Mouse (Mus musculus) limb, embryonic 11.5 days (tissue): ENCODE measurements around the gene Donson. TPM values are rescaled to one million over a fixed set of nuclear protein-coding genes. Genes with fewer than 3 reads are reported as not detected.

Experiments used
- ATAC-seq: fragments of 200-750 bp; cut with Nextera tagmentation; 2 replicates; pipeline ENCODE4 v1.8.0; 2017; ENCODE audit warnings: low read depth; ENCODE audit not compliant: insufficient number of reproducible peaks, low FRiP score, low TSS enrichment
- DNase-seq: peaks from one replicate; pipeline ENCODE4 v3.0.0-alpha.2; 2015; ENCODE audit warnings: low spot score
- H3K27ac ChIP-seq: fragments of 300-500 bp; sonication (generic); replicated peaks from 2 replicates; pipeline ENCODE4 v1.5.1; 2014; ENCODE audit warnings: low read depth, mild to moderate bottlenecking, low read length
- H3K27me3 ChIP-seq: fragments of 300-500 bp; sonication (generic); 2 replicates; pipeline ENCODE4 v1.6.1; 2014; ENCODE audit warnings: mild to moderate bottlenecking, low read length, mixed read lengths; ENCODE audit not compliant: control insufficient read depth, insufficient read depth
- H3K36me3 ChIP-seq: fragments of 300-500 bp; sonication (generic); 2 replicates; pipeline ENCODE4 v1.6.1; 2014; ENCODE audit warnings: mild to moderate bottlenecking, low read length, moderate library complexity, mixed read lengths; ENCODE audit not compliant: control insufficient read depth, insufficient read depth
- H3K4me1 ChIP-seq: fragments of 300-500 bp; sonication (generic); 2 replicates; pipeline ENCODE4 v1.6.1; 2014; ENCODE audit warnings: low read length, mixed read lengths; ENCODE audit not compliant: control insufficient read depth, insufficient read depth
- H3K4me2 ChIP-seq: fragments of 300-500 bp; sonication (generic); 2 replicates; pipeline ENCODE4 v1.6.1; 2014; ENCODE audit warnings: low read depth, mild to moderate bottlenecking, moderate library complexity; ENCODE audit not compliant: severe bottlenecking
- H3K4me3 ChIP-seq: fragments of 300-500 bp; sonication (generic); 2 replicates; pipeline ENCODE4 v1.5.1; 2014; ENCODE audit warnings: low read depth, low read length
- H3K9ac ChIP-seq: fragments of 300-500 bp; sonication (generic); 2 replicates; pipeline ENCODE4 v1.6.1; 2014; ENCODE audit warnings: mild to moderate bottlenecking, low read length
- H3K9me3 ChIP-seq: fragments of 300-500 bp; sonication (generic); 2 replicates; pipeline ENCODE4 v1.6.1; 2016; ENCODE audit warnings: low read length; ENCODE audit not compliant: control insufficient read depth
- WGBS: fragments of 180-500 bp; shearing (Covaris S2); extraction: QIAGEN DNeasy Blood & Tissue Kit; methylation state at CpG from one replicate; pipeline ENCODE4 v1.1.7; 2014; 5-methylcytosine and 5-hydroxymethylcytosine counted together
- polyA plus RNA-seq: library from polyadenylated mRNA; unstranded; fragments of >200 nt; fragmentation: Nextera tagmentation; extraction: Ambion mirVana; gene quantifications from 2 replicates; pipeline ENCODE4 v1.2.1, GENCODE M21; 2014

The Donson gene
- polyA plus RNA-seq: 37.0 and 40.8 TPM in 2 replicates

DNA sequence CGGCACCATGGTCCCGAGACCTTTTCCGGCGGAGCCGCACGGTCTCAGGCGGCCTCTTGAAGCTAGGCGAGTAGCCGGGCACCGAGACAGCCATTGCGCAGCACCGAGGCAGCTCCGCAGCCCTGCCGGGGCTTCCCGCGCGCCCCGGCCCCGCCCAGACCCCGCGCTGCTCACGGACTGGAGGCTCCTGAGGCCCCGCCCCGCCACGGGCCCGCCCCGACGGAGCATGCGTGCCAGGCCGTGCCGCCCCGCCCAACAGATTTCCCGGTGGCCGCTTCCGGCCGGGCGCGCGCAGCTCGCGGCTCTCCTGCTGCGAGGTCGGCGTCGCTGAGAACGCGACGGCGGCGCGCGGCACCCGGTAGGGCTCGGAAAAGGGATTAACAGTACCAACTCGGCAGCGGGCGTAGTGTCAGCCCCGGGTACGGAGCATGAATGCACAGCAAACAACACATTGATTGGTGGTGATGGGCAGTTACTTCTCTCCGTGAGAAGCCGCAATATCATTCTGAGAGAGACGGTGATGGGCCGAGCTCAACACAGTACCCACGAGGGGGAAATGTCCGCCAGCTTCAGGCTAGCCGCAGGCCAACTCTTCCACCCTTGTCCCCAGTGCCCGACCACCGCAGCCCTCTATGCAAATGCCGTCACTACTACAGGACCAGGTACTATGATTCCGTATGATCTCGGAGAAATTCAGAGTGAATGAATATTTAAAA, at the start of gene Donson:
Gene Donson, minus strand, starts transcription at position 152 of the 716 bp plus-strand sequence.
- H3K9me3 ChIP-seq: no peaks in the 10 kb centered on the region
- peak within 1 kb of the TSS; percentile 94 for H3K9ac ChIP-seq
- H3K27me3 ChIP-seq: no peaks in the 10 kb centered on the region
- peak within 1 kb of the TSS; percentile 64 for H3K4me3 ChIP-seq
- H3K36me3 ChIP-seq: peaks cover 6% of the 10 kb centered on the region
- H3K4me2 ChIP-seq: peak within 1 kb of the TSS; percentile 76
- under 1% methylated on average over 60 of the region's 71 CpGs for WGBS
- ATAC-seq: peak; percentile 98
- H3K4me1 ChIP-seq: no peaks in the 10 kb centered on the region
- no peak within 1 kb of the TSS; the same call in 1 of the 2 replicates for H3K27ac ChIP-seq
- peak; percentile 93 for DNase-seq

DNA sequence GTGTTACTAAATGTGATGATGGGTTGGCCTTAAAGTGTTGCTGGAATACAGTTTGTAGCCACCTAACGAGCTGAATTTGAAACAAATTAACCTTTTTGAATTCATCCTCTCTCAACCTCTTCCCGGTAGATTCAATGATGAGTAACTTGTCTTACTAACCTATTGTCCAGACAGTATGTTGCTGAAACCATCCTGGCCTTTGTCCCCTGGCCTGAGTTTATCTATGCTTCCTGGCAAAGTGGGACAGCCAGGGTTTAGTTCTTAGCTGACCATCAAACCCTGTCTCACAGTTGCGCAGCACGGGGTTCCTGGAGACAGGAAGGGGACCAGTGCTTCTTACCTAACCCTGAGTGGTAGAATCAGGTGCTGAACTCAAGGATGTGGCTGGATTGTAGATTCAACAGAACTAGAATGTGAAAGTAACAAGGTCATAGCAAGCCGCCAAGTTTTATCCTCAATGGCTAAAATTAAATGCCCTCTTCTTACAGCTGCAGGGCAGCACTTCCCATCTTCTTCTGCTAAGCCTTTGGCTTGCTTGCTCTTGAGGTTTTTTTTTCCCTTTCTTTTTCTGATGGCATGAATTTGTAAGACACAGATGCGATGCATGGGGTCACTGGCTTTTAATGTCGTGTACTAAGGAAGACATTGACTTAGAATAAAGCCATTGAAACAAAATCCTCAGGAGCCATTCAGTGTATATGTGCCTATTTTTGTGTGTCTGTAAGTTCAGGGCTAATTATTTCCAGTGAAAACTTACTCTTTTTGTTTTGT, 47.7 kb upstream of the Donson start:
- Histone ChIP-seq H3K27ac (no peak overlapping the region), H3K9me3 (no peaks in the 10 kb centered on the region), H3K4me2 (no peak overlapping the region), H3K4me1 (no peaks in the 10 kb centered on the region; the same call in 1 of the 2 replicates), H3K9ac (no peak overlapping the region), H3K27me3 (no peaks in the 10 kb centered on the region), H3K4me3 (no peak overlapping the region), H3K36me3 (no peaks in the 10 kb centered on the region)
- ATAC-seq (no peak), DNase-seq (no peak)
- 81% methylated on average over 7 of the region's 7 CpGs for WGBS

DNA sequence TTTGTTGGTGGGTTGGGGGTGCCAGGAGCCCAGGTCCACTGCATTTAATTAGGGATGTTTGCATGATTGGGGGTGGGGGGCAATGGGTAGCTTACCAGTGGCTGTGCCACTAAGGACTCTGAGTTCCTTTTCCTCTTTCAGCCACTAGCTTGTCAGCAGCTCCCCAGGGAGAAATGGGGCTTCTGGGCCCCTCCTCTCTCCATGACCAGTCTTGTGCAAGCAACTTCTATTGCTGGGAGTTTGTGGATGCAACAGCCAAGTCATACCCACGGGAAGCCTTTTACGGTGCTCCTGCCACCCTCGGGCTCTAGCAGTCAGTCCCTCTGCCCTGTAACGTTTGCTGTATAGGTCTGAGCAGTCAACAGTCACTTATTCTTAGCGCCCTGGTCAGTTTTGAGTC, 46.2 kb upstream of the Donson start:
- 78% methylated on average over 5 of the region's 5 CpGs for WGBS
- Histone ChIP-seq H3K4me1 (no peaks in the 10 kb centered on the region; the same call in 1 of the 2 replicates), H3K27me3 (no peaks in the 10 kb centered on the region), H3K9me3 (no peaks in the 10 kb centered on the region), H3K9ac (no peak overlapping the region), H3K4me2 (no peak overlapping the region), H3K36me3 (no peaks in the 10 kb centered on the region), H3K4me3 (no peak overlapping the region), H3K27ac (no peak overlapping the region)
- DNase-seq (no peak), ATAC-seq (no peak)

DNA sequence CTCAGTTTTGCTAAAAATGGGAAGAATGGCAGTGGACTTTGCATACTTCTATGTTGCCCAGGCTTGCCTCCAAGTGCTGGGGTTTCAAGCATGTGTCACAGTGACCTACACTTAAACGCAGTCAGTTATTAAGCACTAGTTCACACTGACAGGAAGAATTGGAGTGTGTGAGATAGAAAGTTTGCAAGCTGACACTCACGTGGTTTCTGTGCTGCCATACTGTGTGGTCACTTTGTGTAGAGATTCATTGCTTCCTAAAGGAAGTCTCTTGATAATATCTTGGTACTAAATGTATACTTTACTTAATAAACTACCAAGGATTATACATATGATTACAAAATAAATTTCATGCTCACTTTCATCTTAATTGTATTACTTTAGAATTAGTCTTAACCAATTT, 44.2 kb upstream of the Donson start:
- no peaks in the 10 kb centered on the region for H3K36me3 ChIP-seq
- no peaks in the 10 kb centered on the region for H3K27me3 ChIP-seq
- WGBS: 81% methylated on average over 2 of the region's 2 CpGs
- H3K4me2 ChIP-seq: no peak overlapping the region
- no peak overlapping the region for H3K27ac ChIP-seq
- ATAC-seq: no peak
- H3K9ac ChIP-seq: no peak overlapping the region
- H3K9me3 ChIP-seq: no peaks in the 10 kb centered on the region
- no peak for DNase-seq
- H3K4me1 ChIP-seq: no peaks in the 10 kb centered on the region; the same call in 1 of the 2 replicates
- no peak overlapping the region for H3K4me3 ChIP-seq

DNA sequence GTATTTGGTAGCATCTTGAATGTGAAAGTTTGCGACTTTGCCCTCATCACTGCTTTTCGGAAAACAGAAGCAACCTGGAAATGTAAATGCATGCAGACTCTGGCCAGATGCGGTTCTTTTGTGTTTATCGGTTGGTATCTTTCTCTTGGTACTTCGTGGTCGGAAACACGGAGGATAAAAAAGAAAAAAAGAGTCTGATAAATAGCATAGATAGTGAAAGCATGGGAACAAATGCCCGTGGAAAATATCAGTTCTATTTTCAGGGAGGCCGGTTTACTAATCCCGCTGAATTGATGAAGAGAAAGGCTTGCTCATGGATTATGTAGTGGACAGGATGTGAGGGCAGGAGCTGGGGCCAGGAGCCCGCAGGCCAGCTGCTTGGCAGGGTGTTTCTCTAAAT, 41.9 kb upstream of the Donson start:
- no peaks in the 10 kb centered on the region for H3K27me3 ChIP-seq
- H3K4me1 ChIP-seq: no peaks in the 10 kb centered on the region; the same call in 1 of the 2 replicates
- H3K27ac ChIP-seq: no peak overlapping the region
- peak overlapping the region; percentile 77 for H3K4me3 ChIP-seq
- no peak for DNase-seq
- WGBS: 2% methylated on average over 11 of the region's 11 CpGs
- no peaks in the 10 kb centered on the region for H3K9me3 ChIP-seq
- no peak for ATAC-seq
- no peaks in the 10 kb centered on the region for H3K36me3 ChIP-seq
- peak overlapping the region; percentile 89 for H3K9ac ChIP-seq
- H3K4me2 ChIP-seq: peak overlapping the region; percentile 53

DNA sequence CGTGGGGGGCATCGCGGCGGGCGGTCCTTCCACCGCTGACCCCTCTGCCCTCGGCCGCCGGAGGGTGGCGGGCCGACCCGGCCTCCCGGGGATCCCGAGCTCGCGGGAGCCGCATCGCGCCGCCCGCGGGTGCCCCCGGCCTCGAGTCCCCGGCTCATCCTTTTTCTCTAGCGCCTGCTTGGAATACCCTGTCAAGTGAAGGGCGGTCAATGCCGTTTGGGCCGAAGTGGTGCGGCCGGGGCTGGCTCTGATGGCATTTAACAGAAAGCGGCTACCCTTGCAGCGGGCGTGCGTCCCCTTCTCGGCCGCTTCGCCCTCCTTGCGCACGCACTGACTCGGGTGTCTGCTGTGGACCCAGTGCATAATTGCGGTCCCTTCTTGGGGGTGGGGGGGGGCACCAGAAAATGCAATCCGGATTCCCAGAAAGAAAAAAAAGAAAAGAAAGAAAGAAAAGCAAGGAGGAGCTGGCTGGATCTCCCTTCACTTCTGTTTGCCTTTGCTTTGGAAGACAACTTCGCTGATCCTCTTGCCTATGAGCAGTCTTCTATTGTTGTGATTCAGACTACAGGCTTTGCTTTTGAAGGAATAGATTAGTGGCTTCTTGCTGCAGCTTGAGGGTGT, 41.4 kb upstream of the Donson start:
- Histone ChIP-seq H3K9ac (peak overlapping the region; percentile 89), H3K36me3 (no peaks in the 10 kb centered on the region), H3K9me3 (no peaks in the 10 kb centered on the region), H3K27me3 (no peaks in the 10 kb centered on the region), H3K4me3 (peak overlapping the region; percentile 77), H3K27ac (peak overlapping the region; percentile 90), H3K4me2 (peak overlapping the region; percentile 53), H3K4me1 (no peaks in the 10 kb centered on the region; the same call in 1 of the 2 replicates)
- ATAC-seq: no peak
- DNase-seq: peak; percentile 74
- WGBS: under 1% methylated on average over 29 of the region's 44 CpGs

DNA sequence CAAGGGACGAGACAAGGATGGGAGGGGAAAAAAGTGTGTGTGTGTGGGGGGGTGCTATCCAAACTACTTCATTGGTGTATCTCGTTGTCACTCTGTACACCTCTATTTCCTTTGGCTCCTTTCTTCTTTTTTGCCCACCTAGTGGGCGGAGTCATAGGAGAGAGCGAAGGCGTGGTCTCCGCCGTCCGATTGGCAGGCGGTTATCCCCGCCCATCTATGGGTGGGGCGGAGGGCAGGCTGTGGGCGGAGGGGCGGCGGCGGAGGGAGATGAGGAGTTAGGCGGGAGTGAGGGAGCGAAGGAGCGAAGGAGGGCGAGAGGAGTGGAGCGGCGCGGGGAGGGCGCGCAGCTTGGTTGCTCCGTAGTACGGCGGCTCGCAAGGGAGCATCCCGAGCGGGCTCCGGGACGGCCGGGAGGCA, 40.5 kb upstream of the Donson start, which contains the start of gene Itsn1:
Gene Itsn1, plus strand, starts transcription at position 216 of the 417 bp plus-strand sequence.
- H3K27me3 ChIP-seq: no peaks in the 10 kb centered on the region
- H3K4me3 ChIP-seq: peak within 1 kb of the TSS; percentile 77
- peak; percentile 94 for ATAC-seq
- peak within 1 kb of the TSS; percentile 76 for H3K4me2 ChIP-seq
- peak; percentile 98 for DNase-seq
- 0% methylated on average over 27 of the region's 33 CpGs for WGBS
- H3K9ac ChIP-seq: peak within 1 kb of the TSS; percentile 89
- no peaks in the 10 kb centered on the region; the same call in 1 of the 2 replicates for H3K4me1 ChIP-seq
- no peaks in the 10 kb centered on the region for H3K9me3 ChIP-seq
- H3K27ac ChIP-seq: peak within 1 kb of the TSS; percentile 90
- no peaks in the 10 kb centered on the region for H3K36me3 ChIP-seq
